Mouse (Mus musculus) stomach, postnatal 0 days (tissue): ENCODE data around the gene Apba3. TPM values are rescaled to one million over a fixed set of nuclear protein-coding genes. Genes with fewer than 3 reads are reported as not detected.
A peak's percentile ranks its signal among the peaks of the same experiment; 100 is the strongest.
"Not testable (repeated sequence)": the region's sequence is repeated elsewhere in the genome, so short reads cannot be mapped to it uniquely, and the experiment has no call there.

Source experiments
- ATAC-seq: fragments of 200-750 bp; cut with Nextera tagmentation; 2 replicates; pipeline ENCODE4 v1.8.0; 2017; ENCODE audit not compliant: low FRiP score, low TSS enrichment
- DNase-seq: peaks from one replicate; pipeline ENCODE4 v3.0.0-alpha.2; 2016; ENCODE audit warnings: low spot score
- H3K27ac ChIP-seq: fragments of 300-500 bp; sonication (generic); replicated peaks from 2 replicates; pipeline ENCODE4 v1.5.1; 2014; ENCODE audit warnings: mild to moderate bottlenecking, control low read depth
- H3K27me3 ChIP-seq: fragments of 300-500 bp; sonication (generic); 2 replicates; pipeline ENCODE4 v1.6.1; 2014; ENCODE audit warnings: low read length; ENCODE audit not compliant: control insufficient read depth, insufficient read depth
- H3K36me3 ChIP-seq: fragments of 300-500 bp; sonication (generic); 2 replicates; pipeline ENCODE4 v1.6.1; 2014; ENCODE audit warnings: low read length, mixed read lengths; ENCODE audit not compliant: control insufficient read depth, insufficient read depth
- H3K4me1 ChIP-seq: fragments of 300-500 bp; sonication (generic); replicated peaks from 2 replicates; pipeline ENCODE4 v1.6.1; 2014; ENCODE audit warnings: antibody characterized with exemption; ENCODE audit not compliant: control insufficient read depth, insufficient read depth
- H3K4me2 ChIP-seq: fragments of 300-500 bp; sonication (generic); replicated peaks from 2 replicates; pipeline ENCODE4 v1.6.1; 2014; ENCODE audit warnings: low read depth, mild to moderate bottlenecking, control low read depth, moderate library complexity
- H3K4me3 ChIP-seq: fragments of 300-500 bp; sonication (generic); 2 replicates; pipeline ENCODE4 v1.5.1; 2014; ENCODE audit warnings: low read depth, low read length, control low read depth
- H3K9ac ChIP-seq: fragments of 300-500 bp; sonication (generic); 2 replicates; pipeline ENCODE4 v1.6.1; 2014; ENCODE audit warnings: mild to moderate bottlenecking, low read length, control low read depth, mixed read lengths
- H3K9me3 ChIP-seq: fragments of 300-500 bp; sonication (generic); 2 replicates; pipeline ENCODE4 v1.6.1; 2016; ENCODE audit warnings: low read length; ENCODE audit not compliant: control insufficient read depth
- CTCF ChIP-seq: IDR thresholded peaks from 2 replicates; pipeline ENCODE4 v1.5.1; 2016; ENCODE audit warnings: antibody characterized with exemption, low read depth, mild to moderate bottlenecking, moderate library complexity
- EP300 ChIP-seq: optimal IDR thresholded peaks from 2 replicates; pipeline ENCODE3; 2016; ENCODE audit warnings: antibody characterized with exemption
- WGBS: fragments of 180-500 bp; shearing (Covaris S2); extraction: QIAGEN DNeasy Blood & Tissue Kit; methylation state at CpG from one replicate; pipeline ENCODE4 v1.1.7; 2014; 5-methylcytosine and 5-hydroxymethylcytosine counted together
- polyA plus RNA-seq: library from polyadenylated mRNA; unstranded; fragments of >200 nt; fragmentation: Nextera tagmentation; extraction: Ambion mirVana; gene quantifications from 2 replicates; pipeline ENCODE4 v1.2.1, GENCODE M21; 2015

The Apba3 gene
- polyA plus RNA-seq, result 30.5 and 34.6 TPM in 2 replicates

DNA sequence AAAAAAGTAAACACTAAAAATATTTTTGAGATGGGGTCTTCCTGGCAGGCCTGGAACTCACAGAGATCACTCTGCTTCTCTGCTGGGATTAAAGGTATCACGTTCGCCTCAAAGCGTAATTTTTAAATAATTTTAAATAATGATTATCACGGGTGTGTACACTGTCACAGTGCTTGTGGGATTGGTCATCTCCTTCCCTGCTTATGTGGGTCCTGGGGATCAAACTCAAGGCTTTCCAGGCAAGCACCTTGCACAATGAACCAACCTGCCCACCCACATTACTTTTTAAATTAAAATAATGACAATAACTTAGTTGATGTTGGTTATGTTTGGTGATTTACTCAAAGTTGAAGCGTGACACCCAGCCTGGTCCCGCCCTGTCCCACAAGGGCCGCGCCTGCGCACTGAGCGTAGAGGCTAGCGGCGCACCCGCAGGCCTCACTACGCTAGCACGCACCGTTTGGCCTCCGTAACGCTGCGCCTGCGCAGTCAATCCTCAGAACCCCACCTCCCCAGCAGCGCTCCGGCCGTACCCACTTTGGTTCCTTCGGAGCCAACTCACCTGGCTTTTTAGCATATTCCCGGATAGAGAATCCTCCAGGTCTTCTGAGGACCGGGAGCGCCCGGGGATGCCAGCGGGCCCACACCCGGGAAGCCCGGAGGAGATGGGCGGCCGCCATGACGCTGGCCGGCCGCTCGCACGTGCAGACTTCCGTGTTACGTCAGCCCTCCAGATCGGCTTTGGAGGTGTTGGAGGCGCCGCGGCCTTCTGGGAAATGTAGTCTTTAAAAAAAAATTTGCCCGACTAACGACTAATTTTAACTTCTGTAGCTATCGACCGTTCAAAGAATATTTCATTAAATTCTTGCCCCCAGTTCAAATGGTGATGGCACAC is at the start of gene Apba3, which contains the start of gene Mrpl54:
TSS of gene Apba3 (plus strand) at position 750 of the 895 bp plus-strand sequence.
TSS of gene Mrpl54 (minus strand) at position 724 of the 895 bp plus-strand sequence.
- peak; percentile 85 for TF ChIP-seq EP300
- TF ChIP-seq CTCF, result no peak
- Histone ChIP-seq H3K27me3 (no peaks in the 10 kb centered on the region), H3K9ac (peak within 1 kb of the TSS; percentile 70), H3K4me3 (peak within 1 kb of the TSS; percentile 65), H3K36me3 (peaks cover 17% of the 10 kb centered on the region), H3K9me3 (no peaks in the 10 kb centered on the region), H3K4me1 (peaks cover 2% of the 10 kb centered on the region; the same call in 1 of the 2 replicates), H3K4me2 (peak within 1 kb of the TSS; percentile 64), H3K27ac (peak within 1 kb of the TSS; percentile 82)
- WGBS, result under 1% methylated on average over 48 of the region's 48 CpGs
- DNase-seq (peak; percentile 95), ATAC-seq (peak; percentile 92)

DNA sequence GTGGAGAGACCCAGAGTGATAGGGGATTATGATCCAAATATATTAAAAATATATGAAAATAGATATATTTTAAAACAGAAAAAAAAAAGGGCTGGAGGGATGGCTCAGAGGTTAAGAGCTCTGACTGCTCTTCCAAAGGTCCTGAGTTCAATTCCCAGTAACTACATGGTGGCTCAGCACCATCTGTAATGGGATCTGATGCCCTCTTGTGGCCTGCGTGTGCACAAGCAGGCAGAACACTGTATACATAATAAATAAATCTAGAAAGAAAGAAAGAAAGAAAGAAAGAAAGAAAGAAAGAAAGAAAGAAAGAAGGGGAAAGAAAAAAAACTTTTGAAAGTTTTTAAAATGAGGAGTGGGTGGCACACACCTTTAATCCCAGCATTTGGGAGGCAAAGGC is 49.5 kb upstream of the Apba3 start:
- not testable (repeated sequence) for H3K9me3 ChIP-seq, H3K27ac ChIP-seq, H3K9ac ChIP-seq, H3K4me2 ChIP-seq, H3K27me3 ChIP-seq, H3K4me1 ChIP-seq, H3K4me3 ChIP-seq, ATAC-seq, DNase-seq, H3K36me3 ChIP-seq
- TF ChIP-seq CTCF, result peak; percentile 73
- WGBS, result 12% methylated on average over 1 of the region's 1 CpGs

DNA sequence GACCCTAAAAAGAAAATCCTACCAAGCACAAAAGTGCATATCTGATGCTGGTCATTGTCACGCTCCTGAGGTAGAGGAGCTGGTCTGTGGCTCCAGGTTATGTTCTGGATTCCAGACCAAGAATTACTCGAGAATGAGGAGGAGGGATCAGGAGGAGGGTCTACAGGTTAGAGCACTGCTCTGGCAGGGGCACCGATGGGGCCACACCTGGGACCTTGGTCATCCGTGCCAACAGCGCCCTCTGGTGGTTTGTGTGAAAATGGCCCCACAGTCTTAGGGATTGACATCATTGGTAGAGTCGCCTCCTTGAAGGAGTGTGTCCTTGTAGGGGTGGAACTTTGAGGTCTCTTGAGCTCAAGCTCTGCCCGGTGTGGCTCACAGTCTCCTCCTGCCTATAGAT is 48.8 kb upstream of the Apba3 start:
- Histone ChIP-seq H3K9ac (no peak overlapping the region), H3K4me1 (no peaks in the 10 kb centered on the region), H3K27ac (no peak overlapping the region), H3K4me3 (no peak overlapping the region), H3K9me3 (no peaks in the 10 kb centered on the region), H3K36me3 (no peaks in the 10 kb centered on the region), H3K27me3 (no peaks in the 10 kb centered on the region), H3K4me2 (no peak overlapping the region)
- TF ChIP-seq EP300, result no peak
- TF ChIP-seq CTCF, result peak; percentile 87
- peak; percentile 82 for DNase-seq
- ATAC-seq, result peak; percentile 68; the same call in 1 of the 2 replicates
- 27% methylated on average over 7 of the region's 7 CpGs for WGBS

DNA sequence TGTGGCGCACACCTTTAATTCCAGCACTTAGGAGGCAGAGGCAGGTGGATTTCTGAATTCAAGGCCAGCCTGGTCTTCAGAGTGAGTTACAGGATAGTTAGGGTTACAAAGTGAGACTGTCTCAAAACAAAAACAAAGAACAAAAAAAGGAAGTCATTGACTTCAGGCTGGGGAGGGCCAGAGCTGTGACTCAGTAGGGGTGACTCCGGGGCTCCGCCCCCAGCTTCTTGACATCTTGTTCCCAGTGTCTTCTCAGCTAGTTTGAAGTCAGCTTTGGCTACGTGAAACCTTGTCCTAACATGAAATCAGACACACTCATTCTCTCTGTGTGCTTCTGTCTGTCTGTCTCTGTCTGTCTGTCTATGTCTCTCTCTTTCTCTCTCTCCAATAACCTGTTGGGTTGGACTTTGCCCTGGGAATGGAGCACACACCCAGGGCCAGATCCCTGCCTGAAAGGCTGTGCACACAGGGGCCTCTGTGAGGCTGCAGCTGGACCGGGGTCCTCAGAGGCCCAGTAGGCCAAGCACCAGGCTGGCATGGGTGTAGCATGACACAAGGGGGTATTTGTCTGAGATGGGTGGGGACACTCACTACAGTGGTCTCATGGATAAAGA is 45.3 kb upstream of the Apba3 start:
- H3K9ac ChIP-seq, result no peak overlapping the region
- TF ChIP-seq CTCF, result no peak
- TF ChIP-seq EP300, result no peak
- H3K36me3 ChIP-seq, result no peaks in the 10 kb centered on the region
- no peak overlapping the region for H3K4me3 ChIP-seq
- DNase-seq (peak; percentile 59), ATAC-seq (peak; percentile 83)
- no peak overlapping the region for H3K27ac ChIP-seq
- no peaks in the 10 kb centered on the region for H3K27me3 ChIP-seq
- H3K9me3 ChIP-seq, result no peaks in the 10 kb centered on the region
- no peak overlapping the region for H3K4me2 ChIP-seq
- 70% methylated on average over 5 of the region's 5 CpGs for WGBS
- H3K4me1 ChIP-seq, result no peaks in the 10 kb centered on the region

DNA sequence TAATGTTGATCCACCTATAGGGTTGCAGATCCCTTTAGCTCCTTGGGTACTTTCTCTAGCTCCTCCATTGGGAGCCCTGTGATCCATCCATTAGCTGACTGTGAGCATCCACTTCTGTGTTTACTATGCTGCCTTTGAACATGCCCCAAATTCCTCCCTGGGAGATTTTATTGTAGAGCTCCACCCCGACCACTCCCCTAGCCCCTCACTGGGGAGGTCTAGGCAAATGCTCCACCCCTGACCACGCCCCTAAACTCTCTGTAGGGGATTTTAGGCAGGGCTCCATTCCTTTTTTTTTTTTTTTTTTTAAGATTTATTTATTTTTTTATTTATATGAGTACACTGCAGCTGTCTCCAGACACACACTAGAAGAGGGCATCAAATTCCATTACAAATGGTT is 43.0 kb upstream of the Apba3 start:
- not testable (repeated sequence) for H3K36me3 ChIP-seq, ATAC-seq, H3K9ac ChIP-seq, H3K27ac ChIP-seq, H3K4me3 ChIP-seq, H3K27me3 ChIP-seq, H3K4me1 ChIP-seq, H3K9me3 ChIP-seq, H3K4me2 ChIP-seq, DNase-seq
- WGBS, result 49% methylated on average over 2 of the region's 2 CpGs
